Mouse (Mus musculus): Measurements from ENCODE around the gene Stx4a. TPM values are rescaled to one million over a fixed set of nuclear protein-coding genes. Genes with fewer than 3 reads are reported as not detected.
A peak's percentile ranks its signal among the peaks of the same experiment; 100 is the strongest.
"Not testable (repeated sequence)": the region's sequence is repeated elsewhere in the genome, so short reads cannot be mapped to it uniquely, and the experiment has no call there.

Stx4a gene
- total RNA-seq, 2 experiments from 2014 or later, result 13.3 to 30.6 TPM

DNA sequence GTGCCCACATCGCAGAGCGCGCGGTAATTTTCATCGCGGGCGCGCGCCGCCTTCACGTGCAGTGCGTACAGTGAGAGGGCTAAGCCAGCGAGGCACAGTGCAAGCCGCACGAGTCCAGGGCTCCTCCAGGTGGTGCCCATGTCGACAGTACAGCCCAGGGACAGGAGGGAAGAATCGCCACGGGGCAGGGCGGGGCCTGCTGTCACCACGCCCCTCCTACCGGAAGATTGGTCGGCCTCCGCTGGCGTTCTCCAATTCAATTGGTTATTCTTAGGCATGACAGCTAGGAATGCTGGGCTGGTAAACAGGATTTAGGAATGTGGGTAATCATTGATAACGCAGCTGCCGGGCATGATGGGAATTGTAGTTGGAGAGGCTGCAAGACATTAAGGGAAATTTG, 71.3 kb downstream of the Stx4a start, which contains the start of the genes Gm21974 and Vkorc1:
Gm21974 (minus strand) TSS at position 13 of the 400 bp plus-strand sequence.
Vkorc1 (minus strand) TSS at position 176 of the 400 bp plus-strand sequence.
- ATAC-seq (replicated peaks; ENCODE audit: low FRiP score, poor library complexity, severe bottlenecking), result peak; percentile 96

DNA sequence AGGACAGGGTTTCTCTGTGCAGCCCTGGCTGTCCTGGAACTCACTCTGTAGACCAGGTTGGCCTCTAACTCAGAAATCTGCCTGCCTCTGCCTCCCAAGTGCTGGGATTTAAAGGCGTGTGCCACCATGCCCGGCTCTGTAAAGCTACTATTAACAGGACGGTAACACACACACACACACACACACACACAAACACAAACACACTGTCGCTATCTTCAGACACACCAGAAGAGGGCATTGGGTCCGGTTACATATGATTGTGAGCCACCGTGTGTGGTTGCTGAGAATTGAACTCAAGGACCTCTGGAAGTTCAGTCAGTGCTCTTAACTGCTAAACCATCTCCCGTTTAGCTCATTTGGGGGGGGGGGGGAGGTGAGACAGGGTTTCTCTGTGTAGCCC, 71.8 kb downstream of the Stx4a start:
- ATAC-seq (replicated peaks; ENCODE audit: low FRiP score, poor library complexity, severe bottlenecking), result not testable (repeated sequence)

GRCm38 (mm10) chr7:127896384-127896783, 72.3 kb downstream of the Stx4a start:
- ATAC-seq (replicated peaks; ENCODE audit: low FRiP score, poor library complexity, severe bottlenecking), result peak; percentile 50

DNA sequence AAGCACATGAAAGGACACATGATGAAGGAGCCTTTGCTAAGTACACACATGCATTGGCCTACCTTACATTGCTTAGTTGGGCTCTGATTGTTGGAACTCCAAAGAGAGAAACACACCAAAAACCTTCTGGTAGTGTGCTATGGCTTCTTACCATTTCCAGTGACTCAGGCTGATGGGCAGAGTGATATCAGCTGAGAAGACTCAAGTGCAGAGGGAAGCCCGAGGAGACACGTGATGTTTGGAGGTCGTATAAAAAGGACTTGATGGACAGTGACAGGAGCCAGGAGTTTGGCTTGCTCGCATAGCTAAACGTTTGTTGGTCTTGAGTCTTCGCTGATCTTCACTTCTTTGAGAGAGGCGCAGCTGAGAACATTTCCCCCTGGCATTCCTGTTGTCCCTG, 73.4 kb downstream of the Stx4a start:
- no peak for ATAC-seq (replicated peaks; ENCODE audit: low FRiP score, poor library complexity, severe bottlenecking)

DNA sequence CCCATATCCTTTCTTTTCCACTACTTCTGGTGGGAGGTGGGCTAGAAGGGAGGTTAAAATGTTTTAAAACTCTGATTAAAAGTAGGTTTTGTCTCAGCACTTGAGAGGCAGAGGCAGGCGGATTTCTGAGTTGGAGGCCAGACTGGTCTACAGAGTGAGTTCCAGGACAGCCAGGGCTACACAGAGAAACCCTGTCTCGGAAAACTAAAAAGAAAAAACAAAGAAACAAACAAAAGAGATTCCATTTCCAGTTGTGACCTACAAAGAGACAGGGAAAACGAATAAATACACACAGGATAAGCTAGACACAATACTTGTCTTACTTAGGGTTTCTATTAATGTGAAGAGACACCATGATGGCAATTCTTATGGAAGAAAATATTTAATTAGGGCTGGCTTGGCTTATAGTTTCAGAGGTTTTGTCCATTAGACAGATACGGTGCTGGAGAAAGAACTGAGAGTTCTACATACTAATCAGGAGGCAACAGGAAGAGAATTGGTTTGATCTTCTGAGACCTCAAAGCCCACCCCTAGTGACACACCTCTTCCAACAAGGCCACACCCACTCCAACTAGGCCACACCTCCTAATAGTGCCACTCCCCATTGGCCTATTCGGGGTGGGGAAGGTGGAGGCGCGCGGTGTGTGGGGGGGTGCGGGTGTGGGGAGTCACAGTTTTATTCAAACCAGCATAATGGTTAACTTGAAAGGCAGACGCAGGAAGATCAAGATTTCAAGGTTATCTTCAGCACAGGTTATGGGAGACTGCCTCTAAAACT, 74.3 kb downstream of the Stx4a start:
- no peak for ATAC-seq (replicated peaks; ENCODE audit: low FRiP score, poor library complexity, severe bottlenecking)

Other genes with a start within 250 kb of the Stx4a start
- gene Ccdc189, start 235.7 kb upstream of the Stx4a start, total RNA-seq (2015; ENCODE audit: low replicate concordance), result 21.8 and 32.1 TPM in 2 replicates
- gene Ccdc189, start 235.7 kb upstream of the Stx4a start, total RNA-seq (2017; ENCODE audit: low replicate concordance), result 26.7 and 41.9 TPM in 2 replicates
- 22.0 and 49.9 TPM in 2 replicates for gene Rnf40, start 235.5 kb upstream of the Stx4a start, total RNA-seq (2015; ENCODE audit: low replicate concordance)
- 60.3 and 108 TPM in 2 replicates for gene Rnf40, start 235.5 kb upstream of the Stx4a start, total RNA-seq (2017; ENCODE audit: low replicate concordance)
- 2.2 and 5.4 TPM in 2 replicates for gene Zfp629, start 208.5 kb upstream of the Stx4a start, total RNA-seq (2015; ENCODE audit: low replicate concordance)
- gene Zfp629, start 208.5 kb upstream of the Stx4a start, total RNA-seq (2017; ENCODE audit: low replicate concordance), result 0.38 and 1.3 TPM in 2 replicates
- gene Bcl7c, start 115.4 kb upstream of the Stx4a start, total RNA-seq (2015; ENCODE audit: low replicate concordance), result 4.0 and 9.6 TPM in 2 replicates
- gene Bcl7c, start 115.4 kb upstream of the Stx4a start, total RNA-seq (2017; ENCODE audit: low replicate concordance), result 2.6 and 12.7 TPM in 2 replicates
- gene Ctf1, start 111.6 kb upstream of the Stx4a start, total RNA-seq (2015; ENCODE audit: low replicate concordance), result not detected in 2 replicates
- not detected in 2 replicates for gene Ctf1, start 111.6 kb upstream of the Stx4a start, total RNA-seq (2017; ENCODE audit: low replicate concordance)
- gene Ctf2, start 92.1 kb upstream of the Stx4a start, total RNA-seq (2015; ENCODE audit: low replicate concordance), result not detected in 2 replicates
- gene Ctf2, start 92.1 kb upstream of the Stx4a start, total RNA-seq (2017; ENCODE audit: low replicate concordance), result not detected in 2 replicates
- 1.7 and 1.8 TPM in 2 replicates for gene Fbxl19, start 79.8 kb upstream of the Stx4a start, total RNA-seq (2015; ENCODE audit: low replicate concordance)
- 1.5 and 3.6 TPM in 2 replicates for gene Fbxl19, start 79.8 kb upstream of the Stx4a start, total RNA-seq (2017; ENCODE audit: low replicate concordance)
- 2.5 and 5.4 TPM in 2 replicates for gene Orai3, start 54.5 kb upstream of the Stx4a start, total RNA-seq (2015; ENCODE audit: low replicate concordance)
- gene Orai3, start 54.5 kb upstream of the Stx4a start, total RNA-seq (2017; ENCODE audit: low replicate concordance), result 4.6 and 6.7 TPM in 2 replicates
- 38.1 and 42.5 TPM in 2 replicates for gene Setd1a, start 47.6 kb upstream of the Stx4a start, total RNA-seq (2015; ENCODE audit: low replicate concordance)
- gene Setd1a, start 47.6 kb upstream of the Stx4a start, total RNA-seq (2017; ENCODE audit: low replicate concordance), result 14.8 and 21.3 TPM in 2 replicates
- 8.6 and 10.9 TPM in 2 replicates for gene Gm49388, start 38.7 kb upstream of the Stx4a start, total RNA-seq (2015; ENCODE audit: low replicate concordance)
- gene Gm49388, start 38.7 kb upstream of the Stx4a start, total RNA-seq (2017; ENCODE audit: low replicate concordance), result 4.5 and 10.7 TPM in 2 replicates
- gene Hsd3b7, start 23.7 kb upstream of the Stx4a start, total RNA-seq (2015; ENCODE audit: low replicate concordance), result 5.8 TPM in 1 of 2 replicates, not detected in the other
- 2.6 and 3.5 TPM in 2 replicates for gene Hsd3b7, start 23.7 kb upstream of the Stx4a start, total RNA-seq (2017; ENCODE audit: low replicate concordance)
- not detected in 2 replicates for gene Stx1b, start 255 bp downstream of the Stx4a start, total RNA-seq (2015; ENCODE audit: low replicate concordance)
- 0.98 TPM in 1 of 2 replicates, not detected in the other for gene Stx1b, start 255 bp downstream of the Stx4a start, total RNA-seq (2017; ENCODE audit: low replicate concordance)
- gene Zfp646, start 51.9 kb downstream of the Stx4a start, total RNA-seq (2015; ENCODE audit: low replicate concordance), result 18.0 and 31.4 TPM in 2 replicates
- gene Zfp646, start 51.9 kb downstream of the Stx4a start, total RNA-seq (2017; ENCODE audit: low replicate concordance), result 34.3 and 47.1 TPM in 2 replicates
- gene Zfp668, start 52.5 kb downstream of the Stx4a start, total RNA-seq (2015; ENCODE audit: low replicate concordance), result 1.7 and 6.5 TPM in 2 replicates
- gene Zfp668, start 52.5 kb downstream of the Stx4a start, total RNA-seq (2017; ENCODE audit: low replicate concordance), result 3.2 and 16.5 TPM in 2 replicates
- gene Prss53, start 66.7 kb downstream of the Stx4a start, total RNA-seq (2015; ENCODE audit: low replicate concordance), result not detected in 2 replicates
- gene Prss53, start 66.7 kb downstream of the Stx4a start, total RNA-seq (2017; ENCODE audit: low replicate concordance), result 0.64 TPM in 1 of 2 replicates, not detected in the other
- gene Gm21974, start 71.2 kb downstream of the Stx4a start, total RNA-seq (2015; ENCODE audit: low replicate concordance), result not detected in 2 replicates
- gene Gm21974, start 71.2 kb downstream of the Stx4a start, total RNA-seq (2017; ENCODE audit: low replicate concordance), result not detected in 2 replicates
- 24.3 and 33.5 TPM in 2 replicates for gene Vkorc1, start 71.3 kb downstream of the Stx4a start, total RNA-seq (2015; ENCODE audit: low replicate concordance)
- gene Vkorc1, start 71.3 kb downstream of the Stx4a start, total RNA-seq (2017; ENCODE audit: low replicate concordance), result 2.1 and 5.9 TPM in 2 replicates
- gene Bckdk, start 79.8 kb downstream of the Stx4a start, total RNA-seq (2015; ENCODE audit: low replicate concordance), result 39.3 and 58.7 TPM in 2 replicates
- 9.7 and 17.3 TPM in 2 replicates for gene Bckdk, start 79.8 kb downstream of the Stx4a start, total RNA-seq (2017; ENCODE audit: low replicate concordance)
- gene Kat8, start 88.2 kb downstream of the Stx4a start, total RNA-seq (2015; ENCODE audit: low replicate concordance), result 8.0 and 18.0 TPM in 2 replicates
- gene Kat8, start 88.2 kb downstream of the Stx4a start, total RNA-seq (2017; ENCODE audit: low replicate concordance), result 12.9 and 16.7 TPM in 2 replicates
- not detected in 2 replicates for gene Prss8, start 105.8 kb downstream of the Stx4a start, total RNA-seq (2015; ENCODE audit: low replicate concordance)
- gene Prss8, start 105.8 kb downstream of the Stx4a start, total RNA-seq (2017; ENCODE audit: low replicate concordance), result not detected in 2 replicates
- gene Prss36, start 122.4 kb downstream of the Stx4a start, total RNA-seq (2015; ENCODE audit: low replicate concordance), result 3.8 TPM in 1 of 2 replicates, not detected in the other
- gene Prss36, start 122.4 kb downstream of the Stx4a start, total RNA-seq (2017; ENCODE audit: low replicate concordance), result not detected in 2 replicates
- gene Fus, start 143.2 kb downstream of the Stx4a start, total RNA-seq (2015; ENCODE audit: low replicate concordance), result 125 and 187 TPM in 2 replicates
- gene Fus, start 143.2 kb downstream of the Stx4a start, total RNA-seq (2017; ENCODE audit: low replicate concordance), result 81.2 and 118 TPM in 2 replicates
- gene Pycard, start 169.6 kb downstream of the Stx4a start, total RNA-seq (2015; ENCODE audit: low replicate concordance), result 12.2 and 56.9 TPM in 2 replicates
- gene Pycard, start 169.6 kb downstream of the Stx4a start, total RNA-seq (2017; ENCODE audit: low replicate concordance), result 2.2 and 5.7 TPM in 2 replicates
- gene Trim72, start 179.7 kb downstream of the Stx4a start, total RNA-seq (2015; ENCODE audit: low replicate concordance), result not detected in 2 replicates
- gene Trim72, start 179.7 kb downstream of the Stx4a start, total RNA-seq (2017; ENCODE audit: low replicate concordance), result not detected in 2 replicates
- gene Itgam, start 238.3 kb downstream of the Stx4a start, total RNA-seq (2015; ENCODE audit: low replicate concordance), result 21.8 and 24.1 TPM in 2 replicates
- gene Itgam, start 238.3 kb downstream of the Stx4a start, total RNA-seq (2017; ENCODE audit: low replicate concordance), result 16.9 and 19.8 TPM in 2 replicates
- not detected in 2 replicates for gene Gm49368, start 238.4 kb downstream of the Stx4a start, total RNA-seq (2015; ENCODE audit: low replicate concordance)
- gene Gm49368, start 238.4 kb downstream of the Stx4a start, total RNA-seq (2017; ENCODE audit: low replicate concordance), result not detected in 2 replicates